Mouse (Mus musculus) urinary bladder, postnatal 36 days (tissue): ENCODE measurements at regions not wholly inside any gene's neighbourhood (a gene's known extent, or its start where the extent isn't known, plus 50 kb on each side); places are given as distances from the start of the nearest gene placed in this dataset.

Experiments used
- DNase-seq, 2 experiments: peaks; one replicate each; pipeline ENCODE4 v3.0.0; 2022; ENCODE audit warnings: low spot score in 2 of 2, mixed read lengths in 1 of 2

DNA sequence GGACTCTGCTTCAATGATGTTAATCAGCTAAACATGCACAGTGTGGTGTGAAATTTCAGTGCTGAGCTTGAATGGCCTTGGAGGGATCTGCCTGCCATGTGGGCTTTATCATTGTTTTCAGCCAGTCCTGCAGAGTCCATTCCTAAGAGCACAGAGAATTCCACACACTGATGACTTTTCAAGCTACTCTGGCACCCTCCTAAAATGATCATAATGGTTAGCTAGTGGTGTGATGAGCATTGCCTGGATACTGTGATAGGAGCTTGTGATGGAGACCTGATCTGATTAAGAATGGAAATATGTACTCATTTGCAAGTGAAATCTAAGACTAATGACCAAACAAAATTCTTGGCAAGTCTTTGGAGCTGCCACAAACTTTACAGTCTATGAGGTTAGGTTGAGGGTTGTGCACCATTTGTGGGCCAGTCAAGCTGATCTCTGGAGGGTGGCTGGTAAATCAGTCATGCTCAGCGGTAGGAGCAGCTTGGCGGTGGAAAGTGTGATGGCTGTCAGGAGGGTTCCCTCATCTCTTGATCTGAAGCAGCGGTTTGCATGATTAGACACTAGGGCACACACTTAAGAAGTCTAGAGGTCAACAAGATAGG, 91.0 kb upstream of the Cep162 start:
- DNase-seq: no peak

DNA sequence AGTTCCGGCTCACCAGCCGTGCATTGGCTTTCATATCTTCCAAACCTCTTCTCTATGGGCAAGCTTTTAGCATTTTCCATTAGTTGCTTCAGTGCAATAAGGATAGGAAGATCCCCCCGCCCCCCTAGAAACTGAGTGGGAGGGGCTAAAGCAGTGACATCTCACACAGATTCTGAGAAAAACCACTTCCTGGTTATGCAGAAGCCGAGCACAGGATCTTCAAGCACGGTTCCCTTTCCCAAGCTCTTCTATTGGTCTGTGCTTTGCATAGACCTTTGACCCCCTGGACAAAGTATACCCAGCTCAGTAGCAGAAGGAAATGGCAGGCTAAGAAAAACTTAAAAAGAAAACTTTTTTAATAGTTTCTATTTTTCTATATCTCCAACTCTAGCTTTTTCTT, 86.1 kb upstream of the Cep162 start:
- no peak for DNase-seq

DNA sequence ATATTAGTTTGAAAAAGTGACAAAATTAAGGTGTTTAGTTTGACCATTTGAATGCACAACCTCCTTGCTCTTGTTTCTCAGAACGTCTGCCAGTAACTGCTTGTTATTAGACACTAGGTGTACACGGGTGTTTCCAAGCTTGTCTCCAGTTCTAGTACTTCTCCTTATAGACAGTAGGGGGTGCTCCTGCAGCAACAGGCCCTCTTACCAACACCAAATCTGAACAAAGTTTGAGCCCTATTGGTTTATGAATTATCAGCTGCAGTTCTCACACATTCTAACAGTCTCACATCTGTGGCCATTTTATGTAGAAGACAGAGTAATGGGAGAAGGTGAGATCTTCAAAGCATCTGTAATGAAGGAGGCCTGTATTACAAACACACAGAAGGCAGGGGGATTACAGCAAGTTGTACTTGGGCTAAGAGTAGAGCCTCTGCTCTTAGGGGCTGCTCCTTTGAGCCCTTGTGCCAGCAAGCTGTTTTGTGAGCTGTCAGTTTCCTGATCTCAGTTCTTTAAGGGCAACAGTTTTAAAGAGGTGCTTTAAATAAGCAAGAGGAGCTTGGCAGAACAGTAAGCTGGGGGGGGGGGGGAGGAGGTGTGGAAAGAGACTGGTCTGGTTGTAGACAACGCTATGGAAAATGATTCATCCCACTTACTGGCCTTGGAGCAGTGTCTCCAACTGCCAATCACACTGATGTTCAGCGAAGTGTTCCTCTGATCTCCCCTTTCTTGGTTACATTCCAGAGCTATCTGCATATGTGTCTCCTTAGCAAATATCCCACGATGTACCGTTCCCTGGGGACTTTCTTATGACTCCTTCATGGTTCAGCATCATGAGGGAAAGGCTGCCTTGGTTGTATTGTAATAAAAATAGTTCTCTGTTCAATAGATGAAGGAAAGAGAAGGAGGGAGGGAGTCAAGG, 71.3 kb upstream of the Cep162 start:
- no peak for DNase-seq

DNA sequence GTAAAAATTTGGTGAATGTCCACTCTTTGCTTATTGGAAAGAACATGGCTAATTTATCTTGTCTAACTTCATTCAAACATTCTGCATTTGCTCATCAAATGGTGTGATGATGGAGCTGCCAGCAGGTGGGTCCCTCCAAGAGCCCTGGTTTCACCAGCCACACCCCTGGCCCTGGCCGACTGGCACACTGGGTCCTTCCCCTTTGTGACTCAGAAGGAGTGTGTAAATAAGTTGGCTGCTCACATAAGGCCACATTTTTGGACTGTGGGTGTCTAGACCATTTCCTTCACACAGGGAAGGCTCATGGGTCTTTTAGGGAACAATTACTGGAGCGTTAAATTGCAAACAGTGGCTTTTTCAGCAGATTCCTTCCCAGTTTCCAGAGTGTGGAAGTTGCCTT, 68.4 kb upstream of the Cep162 start:
- DNase-seq: no peak

DNA sequence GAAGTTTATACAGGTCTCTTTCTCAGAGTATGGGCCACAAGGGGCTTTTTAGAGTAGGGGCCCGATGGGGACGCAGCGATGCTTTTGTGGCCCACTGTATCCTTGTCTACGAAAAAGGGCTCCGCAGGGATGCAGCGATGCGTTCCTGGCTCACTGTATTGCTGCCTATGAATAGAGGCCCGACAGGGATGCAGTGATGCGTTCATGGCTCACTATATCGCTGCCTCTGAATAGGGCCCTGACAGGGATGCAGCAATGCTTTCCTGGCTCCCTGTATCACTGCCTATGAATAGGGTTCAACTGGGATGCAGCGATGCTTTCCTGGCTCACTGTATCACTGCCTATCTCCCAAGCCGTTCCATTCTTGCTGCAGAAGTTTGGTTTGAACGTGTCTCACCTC, 65.4 kb upstream of the Cep162 start:
- no peak for DNase-seq

DNA sequence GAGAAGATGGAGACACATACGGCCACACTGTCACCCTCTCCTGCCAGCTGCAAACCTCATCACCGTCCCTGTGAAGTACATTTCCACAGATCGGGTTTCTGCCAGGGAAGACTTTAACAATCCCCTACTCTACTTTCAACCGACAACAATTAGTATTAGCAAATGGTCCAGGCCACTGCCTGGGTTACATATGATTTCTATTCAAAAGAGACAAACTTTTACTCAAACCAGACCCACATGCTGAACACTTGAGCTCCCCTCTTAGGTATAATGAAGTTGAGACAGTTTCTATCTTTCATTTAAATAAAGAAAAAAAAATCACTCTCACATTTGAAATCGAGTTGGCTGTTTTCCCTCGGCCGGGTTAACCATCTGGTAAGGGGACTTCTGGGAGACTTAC, 63.4 kb upstream of the Cep162 start:
- no peak for DNase-seq

DNA sequence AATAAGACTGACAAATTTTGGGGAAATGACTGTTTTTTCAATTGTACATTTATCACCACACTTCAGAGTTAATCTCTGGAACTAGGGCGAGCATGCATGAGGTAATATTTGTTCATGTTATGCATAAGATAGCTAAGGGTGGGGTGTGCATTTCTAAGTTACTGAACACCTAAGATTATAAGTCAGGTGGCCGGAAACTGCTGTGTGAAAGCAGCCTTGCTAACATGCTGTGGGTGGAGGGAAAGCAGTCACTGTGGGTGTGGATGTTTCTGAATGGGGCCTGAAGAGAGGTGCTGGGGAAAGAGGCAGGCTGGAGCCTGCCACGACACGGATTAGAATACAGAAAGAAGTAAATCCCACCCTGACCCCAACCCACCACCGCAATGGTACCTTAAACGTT, 54.8 kb upstream of the Cep162 start:
- no peak for DNase-seq
